Mouse (Mus musculus): ENCODE data around the gene Cd300lg.

The Cd300lg gene

GRCm38 (mm10) chr11:102041350-102041949, at the start of gene Cd300lg:
Gene Cd300lg, plus strand, starts transcription at chr11:102041509.
- DNase-seq (ENCODE audit: low spot score in 2 of 2), result no peak

GRCm38 (mm10) chr11:101991813-101992212, 49.5 kb upstream of the Cd300lg start:
- DNase-seq (ENCODE audit: low spot score in 2 of 2), result no peak

- no peak for DNase-seq (ENCODE audit: low spot score in 2 of 2)
Measured at GRCm38 (mm10) chr11:101992411-101992810, 48.9 kb upstream of the Cd300lg start.

GRCm38 (mm10) chr11:101994100-101994499, 47.2 kb upstream of the Cd300lg start:
- DNase-seq (ENCODE audit: low spot score in 2 of 2), result no peak

DNA sequence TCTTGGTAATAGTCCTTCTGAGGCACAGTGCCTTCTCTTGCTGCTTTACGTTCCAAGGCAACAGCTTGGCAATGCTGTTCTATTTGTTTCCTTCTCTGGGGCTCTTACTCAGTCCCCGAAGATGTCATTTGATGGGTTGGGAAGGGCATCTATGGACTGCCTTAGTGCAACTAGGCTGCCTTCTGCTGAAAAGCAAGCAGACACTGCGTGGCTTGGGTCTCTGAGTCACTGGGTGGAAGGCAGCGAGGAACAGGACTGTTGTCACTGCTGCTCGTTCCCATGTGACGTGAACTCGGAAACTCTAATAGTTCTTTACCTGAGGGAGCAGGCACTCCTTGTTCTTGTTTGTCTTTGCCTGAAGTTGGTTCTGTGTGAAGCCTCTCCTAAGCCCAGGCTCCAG, 45.4 kb upstream of the Cd300lg start:
- no peak for DNase-seq (ENCODE audit: low spot score in 2 of 2)

DNA sequence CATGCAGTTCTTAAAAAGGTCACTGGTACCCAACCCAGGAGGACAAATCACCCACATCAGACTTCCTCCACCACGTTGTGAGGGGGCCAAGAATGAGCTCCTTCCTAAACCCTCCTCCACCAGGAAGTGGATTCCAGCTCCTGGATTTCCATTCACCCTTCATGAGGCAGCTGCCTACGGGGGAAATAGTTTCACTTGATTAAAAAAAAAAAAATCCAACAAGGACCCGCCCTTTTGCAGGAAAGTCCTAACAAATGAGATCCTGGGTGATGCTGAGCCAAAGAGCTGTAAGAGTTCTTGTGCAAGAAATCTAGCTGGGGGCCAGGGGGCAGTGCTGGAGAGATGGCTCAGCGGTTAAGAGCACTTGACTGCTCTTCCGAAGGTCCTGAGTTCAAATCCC, 43.1 kb upstream of the Cd300lg start:
- DNase-seq (ENCODE audit: low spot score in 2 of 2), result no peak

DNA sequence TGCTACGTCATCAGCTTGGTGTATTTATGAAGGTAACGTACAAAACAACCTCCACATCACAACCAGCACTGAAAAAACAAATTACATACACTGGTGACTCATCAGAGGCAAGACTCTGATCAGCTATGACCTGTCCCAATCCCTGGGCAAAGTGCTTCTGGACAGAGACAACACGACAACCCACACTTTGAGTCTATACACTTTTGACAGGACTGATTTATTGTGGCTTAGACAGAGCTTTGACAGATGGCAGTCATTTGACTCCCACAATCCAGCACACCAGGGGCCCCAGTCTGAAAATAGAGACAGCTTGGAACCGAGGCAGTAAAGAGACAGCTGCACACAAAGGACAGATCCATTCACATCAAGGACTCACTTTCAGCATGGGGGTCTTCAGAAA, 41.8 kb upstream of the Cd300lg start:
- no peak for DNase-seq (ENCODE audit: low spot score in 2 of 2)

- DNase-seq (ENCODE audit: low spot score in 2 of 2), result no peak
Measured at GRCm38 (mm10) chr11:102004251-102004650, 37.1 kb upstream of the Cd300lg start.

DNA sequence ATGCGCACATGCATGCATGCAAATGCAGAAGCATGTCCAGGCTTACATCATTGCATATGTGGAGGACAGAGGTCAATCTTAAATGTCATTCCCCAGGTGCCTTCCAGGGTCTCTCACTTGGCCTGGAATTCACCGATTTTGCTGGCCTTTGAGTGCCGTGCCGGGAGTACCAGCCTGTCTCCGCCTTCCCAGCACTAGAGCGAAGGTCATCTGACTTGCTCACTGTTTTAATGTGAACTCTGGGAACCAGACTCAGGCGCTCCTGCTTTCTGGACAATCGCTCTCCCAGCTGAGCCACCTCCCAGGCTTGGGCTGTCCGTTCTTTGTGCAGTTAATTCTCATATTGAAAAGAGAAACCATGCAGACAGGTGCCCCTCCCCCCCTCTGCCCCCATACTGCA, 35.0 kb upstream of the Cd300lg start:
- no peak for DNase-seq (ENCODE audit: low spot score in 2 of 2)

GRCm38 (mm10) chr11:102006688-102007087, 34.6 kb upstream of the Cd300lg start:
- DNase-seq (ENCODE audit: low spot score in 2 of 2), result no peak

- no peak for DNase-seq (ENCODE audit: low spot score in 2 of 2)
Measured at GRCm38 (mm10) chr11:102008372-102008771, 32.9 kb upstream of the Cd300lg start.

DNA sequence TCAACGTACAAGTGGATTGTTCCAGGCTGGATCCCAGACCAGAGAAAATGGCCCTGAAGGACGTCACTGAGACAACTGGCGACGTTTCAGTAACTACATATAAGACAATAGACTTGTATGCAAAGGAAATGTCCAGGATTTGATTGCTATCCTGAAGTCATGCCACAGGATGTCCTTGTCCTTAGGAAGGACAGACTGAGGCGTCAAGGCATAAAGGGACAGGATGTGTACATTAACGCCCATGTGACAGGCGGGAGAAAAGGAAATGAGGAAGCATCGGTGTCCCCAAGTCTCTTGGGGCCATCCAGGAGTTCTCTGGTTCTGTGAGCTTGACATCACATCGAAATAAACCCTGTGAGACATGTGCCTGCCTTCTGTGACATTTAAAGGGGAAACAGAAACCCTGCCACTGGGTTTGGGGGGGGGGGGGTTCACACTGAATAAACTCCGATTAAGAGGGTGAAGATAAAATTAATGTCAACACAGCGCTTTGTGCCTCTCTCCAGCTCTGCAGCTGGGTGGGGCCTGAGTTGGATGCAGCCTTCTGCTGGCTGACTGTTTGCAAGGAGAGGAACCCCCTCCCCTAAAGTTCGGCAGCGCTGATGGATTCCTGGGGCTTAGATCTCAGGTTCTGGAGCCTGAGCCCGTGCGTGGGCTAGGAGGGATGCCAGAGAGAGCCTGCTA, 32.2 kb upstream of the Cd300lg start:
- DNase-seq (ENCODE audit: low spot score in 2 of 2), result no peak

- no peak for DNase-seq (ENCODE audit: low spot score in 2 of 2)
Measured at GRCm38 (mm10) chr11:102010140-102010539, 31.2 kb upstream of the Cd300lg start.

- DNase-seq (ENCODE audit: low spot score in 2 of 2), result no peak
Measured at GRCm38 (mm10) chr11:102011510-102011909, 29.8 kb upstream of the Cd300lg start.

DNA sequence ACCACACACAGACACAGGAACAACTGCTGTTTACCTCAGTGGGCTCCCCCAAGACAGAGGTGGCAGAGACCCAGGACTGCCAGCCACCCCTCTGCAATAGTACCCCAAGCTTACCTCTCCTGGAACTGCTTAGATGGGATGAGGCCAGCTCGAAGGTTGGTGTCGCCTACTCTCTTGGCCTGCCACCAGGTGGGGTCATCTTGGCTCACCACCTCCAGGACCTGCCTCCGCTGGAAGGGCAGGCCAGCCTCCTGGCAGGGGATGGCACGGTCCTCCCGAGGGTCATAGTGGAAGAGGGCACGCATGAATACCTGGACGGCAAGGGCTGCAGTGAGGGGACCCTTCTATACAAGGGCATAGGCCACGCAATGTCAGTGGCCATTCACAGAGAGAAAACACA, 28.1 kb upstream of the Cd300lg start:
- DNase-seq (ENCODE audit: low spot score in 2 of 2), result no peak

DNA sequence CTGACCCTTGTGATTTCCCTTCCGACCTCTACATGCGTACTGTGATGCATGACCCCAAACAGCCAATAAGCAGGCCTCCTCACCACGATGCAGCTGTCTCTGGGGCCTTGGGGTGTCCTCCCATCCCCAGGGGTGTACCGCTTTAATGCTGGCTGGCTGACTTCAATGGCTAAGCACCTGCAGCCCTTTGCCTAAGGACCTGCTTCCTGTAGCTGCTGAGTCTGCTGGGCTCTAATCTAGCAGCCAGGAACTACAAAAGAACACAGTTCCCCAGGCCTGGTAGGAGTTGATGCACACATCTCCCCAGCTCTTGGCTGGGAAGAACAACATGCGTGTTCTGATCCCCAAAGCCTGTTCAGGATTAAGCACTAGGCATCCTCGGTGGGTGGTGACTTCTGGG, 25.8 kb upstream of the Cd300lg start:
- DNase-seq (ENCODE audit: low spot score in 2 of 2), result no peak

- no peak for DNase-seq (ENCODE audit: low spot score in 2 of 2)
Measured at GRCm38 (mm10) chr11:102016136-102016535, 25.2 kb upstream of the Cd300lg start.

- DNase-seq (ENCODE audit: low spot score in 2 of 2), result no peak
Measured at GRCm38 (mm10) chr11:102019736-102020135, 21.6 kb upstream of the Cd300lg start.

DNA sequence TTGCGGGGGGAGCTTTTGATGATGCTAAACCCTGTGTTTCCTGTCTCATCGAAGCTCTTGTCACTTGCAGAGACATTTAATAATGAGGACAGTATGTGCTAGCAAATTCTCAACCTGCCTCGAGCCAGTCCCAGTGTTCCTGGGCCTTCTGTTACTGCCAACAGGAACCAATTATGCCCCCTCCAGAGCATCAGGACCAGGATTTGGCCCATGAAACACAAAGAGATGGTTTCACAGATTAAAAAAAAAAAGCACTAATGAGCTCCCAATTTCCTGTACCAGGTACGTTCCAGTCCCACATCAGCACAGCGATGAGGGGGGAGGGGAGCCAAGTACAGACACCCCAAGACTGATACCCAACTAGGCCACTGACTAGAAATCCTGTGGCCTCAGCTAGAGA, 20.1 kb upstream of the Cd300lg start:
- no peak for DNase-seq (ENCODE audit: low spot score in 2 of 2)

DNA sequence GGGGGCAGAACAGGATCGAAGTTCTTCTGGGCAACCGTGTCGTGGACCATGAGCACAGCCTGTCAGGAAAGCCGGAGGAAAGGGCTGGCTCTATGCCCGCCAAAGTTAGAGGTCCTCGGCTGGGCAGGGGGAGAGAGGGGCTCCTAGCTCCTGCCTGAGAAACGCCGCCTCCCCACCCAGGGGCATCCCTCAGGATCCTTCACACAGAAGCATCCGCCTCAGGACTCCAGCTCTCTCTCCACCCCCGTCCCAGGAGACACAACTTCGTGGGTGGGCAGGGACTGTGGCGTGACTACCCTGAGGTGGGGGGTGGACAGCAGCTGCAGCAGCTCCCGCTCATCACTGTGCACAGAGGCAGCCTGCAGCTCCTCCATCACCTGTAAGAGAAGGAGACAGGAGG, 17.9 kb upstream of the Cd300lg start:
- DNase-seq (ENCODE audit: low spot score in 2 of 2), result no peak

DNA sequence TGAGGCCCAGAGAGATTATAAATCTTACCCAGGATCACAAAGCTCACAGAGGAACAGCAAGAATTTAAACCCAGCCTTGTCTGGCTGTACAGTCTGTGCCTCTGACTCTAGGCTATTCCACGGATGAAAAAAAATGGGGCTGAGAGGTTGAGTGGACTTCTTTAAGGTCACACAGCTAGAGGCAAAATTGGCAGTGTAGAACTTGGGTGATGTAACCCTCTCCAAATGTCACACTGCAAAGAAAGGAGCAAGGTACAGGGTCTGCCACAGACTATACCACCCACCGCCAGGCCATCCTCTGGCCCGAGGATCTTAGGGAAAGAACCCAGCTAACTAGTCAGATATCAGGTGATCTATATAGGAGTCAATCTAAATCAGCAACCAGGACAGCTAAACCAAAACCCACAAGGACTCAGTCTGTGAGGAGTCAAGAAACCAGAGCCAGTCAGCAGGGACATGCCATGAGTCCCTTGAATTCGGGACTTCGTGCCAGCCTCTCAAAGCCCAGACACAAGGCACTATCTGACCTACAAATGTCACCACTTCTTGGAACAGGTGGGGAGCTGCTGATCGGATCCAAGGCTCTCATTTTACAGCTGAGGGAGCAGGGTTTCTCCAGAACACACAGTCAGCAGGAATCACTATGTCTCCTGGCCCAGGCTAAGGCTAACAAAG, 17.1 kb upstream of the Cd300lg start:
- no peak for DNase-seq (ENCODE audit: low spot score in 2 of 2)

DNA sequence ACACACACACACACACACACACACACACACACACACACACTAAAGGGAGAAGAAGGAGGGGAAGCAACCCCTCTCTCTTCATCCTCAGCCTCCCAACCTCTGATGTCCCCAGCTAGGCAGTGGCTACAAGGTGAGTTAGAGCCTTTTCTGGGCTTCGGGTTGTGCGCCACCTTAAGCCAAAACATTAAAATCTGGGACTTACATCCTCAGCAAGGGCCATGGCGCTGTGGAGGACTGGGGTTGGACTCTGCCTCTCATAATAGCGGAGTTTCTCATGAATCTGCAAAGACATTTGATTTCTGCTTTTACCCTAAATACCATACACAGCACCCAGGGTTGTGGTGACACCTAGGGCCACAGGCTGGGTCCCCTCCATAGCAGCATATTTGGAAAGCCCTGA, 16.4 kb upstream of the Cd300lg start:
- DNase-seq (ENCODE audit: low spot score in 2 of 2), result no peak

DNA sequence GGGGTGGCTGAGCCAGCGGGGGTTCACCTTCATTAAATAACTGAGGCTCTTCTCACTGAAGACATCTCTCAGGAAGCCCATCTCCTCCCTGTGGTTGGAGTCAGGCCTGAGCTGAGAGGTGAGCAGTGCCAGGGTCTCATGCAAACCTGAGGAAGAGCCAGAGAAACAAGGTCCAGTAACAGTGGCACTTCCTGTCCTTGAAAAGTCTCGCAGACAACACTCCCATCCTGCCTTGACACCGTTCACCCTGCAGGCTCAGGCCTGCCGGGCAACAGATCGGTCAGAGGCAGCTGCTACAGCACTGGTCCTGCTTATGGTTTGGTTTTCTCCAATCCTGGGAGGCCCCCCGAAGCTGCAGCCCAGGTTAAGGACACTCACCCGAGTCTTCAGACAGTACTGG, 16.0 kb upstream of the Cd300lg start:
- DNase-seq (ENCODE audit: low spot score in 2 of 2), result no peak
